Mouse (Mus musculus): ENCODE results near the gene Tmem125.
"Not testable (repeated sequence)": the region's sequence is repeated elsewhere in the genome, so short reads cannot be mapped to it uniquely, and the experiment has no call there.

Gene Tmem125

DNA sequence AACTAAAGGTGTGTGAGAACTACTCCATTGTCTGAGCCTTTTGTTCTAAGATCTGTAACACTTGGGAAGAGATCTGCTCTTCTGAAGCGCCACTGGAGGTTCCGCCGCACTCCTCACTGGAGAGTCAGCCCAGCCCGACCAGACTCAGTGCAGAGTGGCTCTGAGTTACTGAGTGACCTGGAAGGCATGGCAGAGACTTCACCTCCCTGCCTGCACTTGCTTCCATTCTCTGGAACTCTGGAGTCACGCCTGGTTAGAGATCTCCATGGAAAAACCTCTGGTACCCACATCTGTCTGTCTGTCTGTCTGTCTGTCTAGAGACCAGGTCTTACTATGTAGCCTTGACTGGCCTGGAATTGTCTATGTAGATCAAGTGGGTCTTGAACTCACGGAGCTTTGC lies 8.2 kb downstream of the Tmem125 start:
- no peak for DNase-seq (ENCODE audit: low read depth, low spot score)

DNA sequence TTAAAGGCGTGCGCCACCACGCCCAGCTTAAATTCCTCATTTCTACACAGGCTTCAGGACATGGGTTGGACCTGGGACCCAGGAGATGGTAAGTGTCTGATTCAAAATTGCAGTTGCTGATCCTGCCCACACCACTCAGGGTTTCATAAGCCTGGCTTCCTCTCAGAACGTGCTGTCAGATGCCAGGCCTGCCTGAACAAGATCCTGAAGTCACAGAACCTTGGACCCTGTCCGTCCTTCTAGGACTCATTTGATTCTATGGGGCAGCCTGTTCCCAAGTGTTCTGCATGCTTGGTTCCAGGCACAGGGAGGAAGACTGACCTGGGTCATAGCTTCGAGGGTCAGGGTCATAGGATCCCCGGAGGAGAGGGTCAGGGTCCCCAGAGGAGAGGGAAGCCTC lies 10.2 kb downstream of the Tmem125 start:
- DNase-seq (ENCODE audit: low read depth, low spot score), result no peak

DNA sequence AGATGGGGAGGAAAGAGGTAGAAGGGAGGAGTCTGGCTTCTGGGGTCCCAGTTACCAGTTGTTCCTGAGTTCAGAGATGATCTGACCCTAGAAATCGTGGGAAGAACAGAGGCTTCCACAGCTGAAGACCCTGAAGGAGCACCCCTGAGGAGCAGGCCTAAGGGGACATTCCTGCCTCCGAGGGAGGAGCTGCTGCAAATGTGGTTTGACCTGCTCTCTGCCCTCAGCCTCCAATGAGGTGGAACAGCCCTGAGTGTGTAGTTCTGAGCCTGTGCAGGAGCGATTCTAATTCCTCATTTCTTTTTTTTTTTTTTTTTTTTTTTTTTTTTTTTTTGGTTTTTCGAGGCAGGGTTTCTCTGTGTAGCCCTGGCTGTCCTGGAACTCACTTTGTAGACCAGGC lies 10.7 kb downstream of the Tmem125 start:
- no peak for DNase-seq (ENCODE audit: low read depth, low spot score)

DNA sequence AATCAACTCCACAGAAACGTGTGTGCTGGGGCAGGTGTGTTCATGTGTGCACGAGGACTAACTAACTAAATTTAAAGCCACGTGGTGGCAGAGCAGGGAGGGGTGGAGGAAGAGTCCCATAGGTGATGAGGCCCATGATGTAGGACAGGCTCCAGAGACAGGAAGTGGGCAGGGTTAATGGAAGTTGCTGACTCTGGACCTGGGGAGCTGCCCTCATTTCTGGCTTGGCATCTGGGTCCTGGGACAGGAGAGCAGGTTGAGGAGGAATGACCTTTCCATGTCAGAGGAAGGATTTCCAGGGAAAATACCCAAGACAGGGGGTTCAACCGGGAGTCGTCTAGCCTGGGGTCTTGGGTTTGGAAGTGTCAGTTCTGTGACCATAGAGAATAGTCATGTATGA lies 11.2 kb downstream of the Tmem125 start:
- no peak for DNase-seq (ENCODE audit: low read depth, low spot score)

- DNase-seq (ENCODE audit: low read depth, low spot score), result no peak
These were observed 16.1 kb downstream of the Tmem125 start for GRCm38 (mm10) chr4:118527720-118528119.

- no peak for DNase-seq (ENCODE audit: low read depth, low spot score)
These were observed 16.5 kb downstream of the Tmem125 start for GRCm38 (mm10) chr4:118527335-118527681.

DNA sequence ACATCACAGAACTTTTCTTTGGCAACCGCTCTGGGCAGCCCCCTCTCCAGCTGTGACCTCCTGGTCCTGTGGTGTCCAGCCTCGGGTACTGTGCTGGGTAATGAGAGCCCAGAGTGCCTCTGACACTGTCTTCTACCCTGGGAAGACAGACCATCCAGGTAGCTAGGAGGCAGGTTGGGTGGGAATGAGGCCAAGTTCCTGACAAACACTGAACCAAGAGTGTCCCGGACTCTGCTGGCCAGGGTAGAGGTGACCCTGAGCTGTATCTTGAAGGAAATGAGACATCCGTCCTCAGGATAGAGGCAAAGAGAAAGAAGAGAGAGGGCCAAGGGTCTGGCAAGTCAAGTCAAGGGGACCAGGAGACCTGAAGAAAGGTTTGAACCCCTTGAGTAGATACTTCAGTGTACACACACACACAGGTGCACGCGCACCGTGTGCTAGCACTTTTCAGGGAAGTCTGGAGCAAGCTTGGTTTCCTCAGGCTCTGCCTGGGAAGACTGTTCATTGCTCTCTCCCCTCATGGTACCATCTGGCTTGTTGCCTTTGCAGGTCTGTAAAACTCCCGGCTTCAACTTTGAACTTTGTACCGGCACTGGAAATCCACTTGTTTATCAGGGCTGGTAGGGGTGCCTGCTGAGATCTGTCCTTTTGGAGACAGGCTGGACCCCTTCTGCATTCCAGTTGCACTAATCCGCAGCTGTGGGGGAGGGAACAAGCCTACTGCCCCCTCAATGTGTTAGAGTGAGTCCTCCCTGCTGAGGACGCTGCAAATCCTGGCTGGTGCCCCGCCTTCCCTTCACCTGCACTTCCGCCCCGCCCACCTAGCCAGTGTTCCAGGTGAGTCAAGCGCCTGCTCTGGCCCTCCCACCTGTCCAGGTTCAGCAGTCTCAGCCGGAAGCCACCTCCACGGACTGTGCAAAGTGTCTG lies 17.2 kb downstream of the Tmem125 start, which contains the start of gene 2610528J11Rik:
Gene 2610528J11Rik (plus strand): TSS at position 592 of the 927 bp plus-strand sequence.
- no peak for DNase-seq (ENCODE audit: low read depth, low spot score)

DNA sequence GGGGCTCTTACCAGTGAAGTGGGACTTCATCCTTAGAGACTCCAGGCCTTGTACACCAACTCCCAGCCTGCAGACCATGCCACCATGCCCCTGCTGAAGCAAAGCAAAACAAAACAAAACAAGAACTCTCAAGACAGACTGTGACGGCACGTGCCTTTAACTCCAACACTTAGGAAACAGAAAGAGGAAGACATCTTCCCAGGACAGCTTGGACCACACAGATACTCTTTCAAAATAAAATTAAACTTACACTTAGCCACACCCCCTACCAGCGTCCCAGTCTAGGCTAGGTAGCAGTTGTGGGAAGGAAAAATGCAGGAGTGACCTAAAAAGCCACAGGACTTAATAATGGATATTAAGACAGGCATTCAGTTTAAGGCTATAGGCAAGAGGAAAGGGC lies 18.1 kb downstream of the Tmem125 start:
- DNase-seq (ENCODE audit: low read depth, low spot score), result no peak

GRCm38 (mm10) chr4:118523976-118524375 lies 19.9 kb downstream of the Tmem125 start:
- DNase-seq (ENCODE audit: low read depth, low spot score), result no peak

DNA sequence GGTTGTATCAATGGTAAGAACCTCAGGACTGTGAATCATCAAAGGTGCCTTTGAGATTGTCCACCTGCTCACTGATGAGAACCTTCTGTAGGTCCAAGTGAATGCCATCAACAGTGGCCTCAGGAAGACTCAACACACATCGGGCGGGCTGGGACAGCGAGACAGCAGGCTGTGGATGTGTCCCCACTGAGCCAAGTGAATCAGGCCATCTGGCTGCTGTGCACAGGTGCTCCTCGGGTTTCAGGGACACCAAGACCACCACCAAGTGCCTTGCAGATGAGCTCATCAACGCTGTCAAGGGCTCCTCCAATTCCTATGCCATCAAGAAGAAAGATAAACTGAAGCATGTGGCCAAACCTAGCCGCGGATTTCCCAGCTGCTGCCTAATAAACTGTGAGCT lies 21.6 kb downstream of the Tmem125 start:
- DNase-seq (ENCODE audit: low read depth, low spot score), result no peak

GRCm38 (mm10) chr4:118518208-118518607 lies 25.6 kb downstream of the Tmem125 start:
- no peak for DNase-seq (ENCODE audit: low read depth, low spot score)

GRCm38 (mm10) chr4:118517497-118518146 lies 26.2 kb downstream of the Tmem125 start:
- no peak for DNase-seq (ENCODE audit: low read depth, low spot score)

DNA sequence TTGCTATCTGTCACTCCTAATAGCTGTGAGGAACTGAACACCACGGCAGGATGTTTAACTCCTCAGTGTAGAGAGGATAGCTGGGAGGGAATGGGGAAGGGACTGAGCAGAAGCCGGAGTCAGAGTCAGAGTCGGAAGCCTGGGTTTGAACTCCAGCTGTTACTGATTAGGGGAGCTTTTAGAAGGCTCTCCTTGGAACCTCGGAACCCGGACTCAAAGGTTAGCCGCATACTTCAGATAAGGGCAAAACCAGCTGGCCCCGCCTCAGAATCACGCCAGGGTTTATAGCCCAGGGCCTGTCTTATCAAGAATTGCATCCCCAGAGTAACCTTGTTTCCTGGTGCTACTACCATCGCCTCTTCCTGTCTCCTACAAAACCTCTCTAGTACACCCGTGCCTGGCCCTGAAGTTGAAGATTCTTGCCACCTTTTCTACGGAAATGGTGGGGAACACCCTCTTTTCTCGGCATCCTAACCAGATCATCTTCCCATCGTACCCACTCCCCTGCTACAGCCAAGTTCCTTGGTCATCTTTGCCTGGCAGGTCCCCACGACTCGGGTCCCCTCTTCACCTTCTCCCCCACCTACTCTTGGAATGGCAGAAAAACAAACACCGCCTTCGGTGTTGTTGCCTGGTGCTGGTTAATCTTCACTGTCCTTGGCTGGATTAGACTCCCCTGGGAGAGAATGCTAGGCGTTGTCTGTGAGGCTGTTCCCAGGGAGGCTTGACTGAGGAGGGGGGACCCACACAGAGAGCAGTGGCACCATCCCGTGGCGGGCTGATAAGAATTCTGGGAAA lies 26.9 kb downstream of the Tmem125 start:
- no peak for DNase-seq (ENCODE audit: low read depth, low spot score)

DNA sequence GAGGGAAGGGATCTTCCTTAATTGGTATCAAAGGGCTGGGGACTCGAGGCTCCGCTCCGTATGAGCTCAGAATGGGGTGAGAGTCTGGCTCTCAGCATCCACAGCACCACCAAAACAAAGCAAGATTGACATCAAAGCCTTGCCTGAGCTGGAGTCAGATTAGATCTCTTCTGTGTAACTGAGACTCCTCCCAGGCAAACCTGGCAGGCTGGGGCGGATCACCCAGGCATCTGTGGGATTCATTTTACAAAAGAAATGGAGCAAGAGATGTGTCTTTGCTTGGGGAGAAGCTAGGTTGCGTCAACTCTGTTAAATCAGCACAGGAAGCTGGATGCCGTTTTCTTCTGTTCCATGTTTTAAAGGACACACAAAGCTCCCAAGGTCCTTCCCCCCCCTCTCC lies 34.8 kb downstream of the Tmem125 start:
- DNase-seq (ENCODE audit: low read depth, low spot score), result no peak

- DNase-seq (ENCODE audit: low read depth, low spot score), result not testable (repeated sequence)
These were observed 36.7 kb downstream of the Tmem125 start for GRCm38 (mm10) chr4:118507171-118507570.

GRCm38 (mm10) chr4:118505551-118505950 lies 38.3 kb downstream of the Tmem125 start:
- no peak for DNase-seq (ENCODE audit: low read depth, low spot score)

- no peak for DNase-seq (ENCODE audit: low read depth, low spot score)
These were observed 43.1 kb downstream of the Tmem125 start for GRCm38 (mm10) chr4:118500792-118501191.

- no peak for DNase-seq (ENCODE audit: low read depth, low spot score)
These were observed 43.6 kb downstream of the Tmem125 start for GRCm38 (mm10) chr4:118500171-118500724.

Measured in c-Kit-negative CD71-positive TER-119-positive erythroid progenitor cells, embryonic 14.5 days (primary cell).